Mouse (Mus musculus) heart, embryonic 12.5 days (tissue): Measurements from ENCODE around the gene Wiz. TPM values are rescaled to one million over a fixed set of nuclear protein-coding genes. Genes with fewer than 3 reads are reported as not detected.

Source experiments
- ATAC-seq: fragments of 200-750 bp; cut with Nextera tagmentation; 2 replicates; pipeline ENCODE4 v1.8.0; 2017; ENCODE audit warnings: moderate TSS enrichment, moderate library complexity; ENCODE audit not compliant: insufficient number of reproducible peaks, low FRiP score
- H3K27ac ChIP-seq: fragments of 300-500 bp; sonication (generic); 2 replicates; pipeline ENCODE4 v1.5.1; 2016; ENCODE audit warnings: mild to moderate bottlenecking, moderate library complexity; ENCODE audit not compliant: poor library complexity, severe bottlenecking
- H3K27me3 ChIP-seq: fragments of 300-500 bp; sonication (generic); replicated peaks from 2 replicates; pipeline ENCODE4 v1.6.1; 2016; ENCODE audit warnings: mild to moderate bottlenecking, moderate library complexity
- H3K36me3 ChIP-seq: fragments of 300-500 bp; sonication (generic); 2 replicates; pipeline ENCODE4 v1.6.1; 2016; ENCODE audit warnings: mild to moderate bottlenecking, moderate library complexity
- H3K4me1 ChIP-seq: fragments of 300-500 bp; sonication (generic); replicated peaks from 2 replicates; pipeline ENCODE4 v1.6.1; 2016; ENCODE audit warnings: mild to moderate bottlenecking
- H3K4me2 ChIP-seq: fragments of 300-500 bp; sonication (generic); 2 replicates; pipeline ENCODE4 v1.6.1; 2016; ENCODE audit warnings: mild to moderate bottlenecking, moderate library complexity
- H3K4me3 ChIP-seq: fragments of 300-500 bp; sonication (generic); 2 replicates; pipeline ENCODE4 v1.5.1; 2016; ENCODE audit warnings: mild to moderate bottlenecking
- H3K9ac ChIP-seq: fragments of 300-500 bp; sonication (generic); 2 replicates; pipeline ENCODE4 v1.6.1; 2016; ENCODE audit warnings: mild to moderate bottlenecking, moderate library complexity
- H3K9me3 ChIP-seq: fragments of 300-500 bp; sonication (generic); replicated peaks from 2 replicates; pipeline ENCODE4 v1.6.1; 2016; ENCODE audit warnings: mild to moderate bottlenecking, moderate library complexity
- WGBS: fragments of 180-500 bp; shearing (Covaris S2); methylation state at CpG from one replicate; pipeline ENCODE4 v1.1.7; 2016; 5-methylcytosine and 5-hydroxymethylcytosine counted together
- polyA plus RNA-seq: library from polyadenylated mRNA; unstranded; fragments of >200 nt; fragmentation: Nextera tagmentation; extraction: Ambion mirVana; gene quantifications from 2 replicates; pipeline ENCODE4 v1.2.1, GENCODE M21; 2016

Wiz gene
- polyA plus RNA-seq, 1 experiment from 2014 or later: 23.7 TPM

DNA sequence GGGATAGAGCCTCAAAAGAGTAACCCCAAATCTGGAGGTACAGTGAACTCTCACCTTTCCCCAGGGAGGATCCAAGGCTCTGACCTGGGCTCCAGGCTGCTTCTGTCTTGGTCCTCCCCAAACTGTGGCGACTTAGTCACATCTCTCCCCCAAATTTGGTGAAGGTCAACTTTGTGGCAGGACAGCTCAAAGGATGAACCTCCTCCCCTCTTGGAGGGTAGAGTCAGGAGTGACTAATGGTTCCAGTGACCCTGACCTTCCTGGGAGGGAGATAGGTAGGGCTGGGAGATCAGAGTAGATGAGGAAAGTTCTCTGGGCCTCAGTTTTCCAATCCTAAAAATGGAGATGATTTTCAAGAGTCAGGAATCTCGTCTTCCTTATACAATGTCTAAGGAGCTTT is 10.5 kb downstream of the Wiz start:
- Histone ChIP-seq H3K27me3 (no peaks in the 10 kb centered on the region), H3K27ac (no peak overlapping the region), H3K36me3 (peaks cover 20% of the 10 kb centered on the region), H3K4me1 (peaks cover 9% of the 10 kb centered on the region), H3K9ac (no peak overlapping the region), H3K4me2 (no peak overlapping the region), H3K9me3 (no peaks in the 10 kb centered on the region), H3K4me3 (no peak overlapping the region)
- no peak for ATAC-seq
- WGBS: 70% methylated on average over 2 of the region's 2 CpGs

DNA sequence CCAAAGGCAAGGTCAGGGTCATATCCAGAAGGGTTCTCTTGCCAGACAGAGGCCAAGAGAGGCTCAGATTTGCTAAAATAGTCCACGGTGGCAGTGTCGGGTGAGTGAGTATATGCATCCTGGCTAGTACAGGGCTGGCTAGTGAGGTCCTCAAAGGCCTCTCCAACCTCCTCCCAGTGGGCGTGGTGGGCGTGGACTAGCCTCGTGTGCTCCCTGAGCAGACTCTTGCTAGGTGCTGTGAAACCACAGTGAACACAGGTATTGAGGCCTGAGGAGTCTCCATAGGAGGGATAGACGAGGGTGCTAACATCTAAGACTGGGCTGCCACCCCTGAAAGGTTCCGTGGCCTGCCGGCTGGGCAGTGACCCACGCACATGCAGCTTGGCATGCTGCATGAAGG is 12.1 kb downstream of the Wiz start:
- Histone ChIP-seq H3K36me3 (peaks cover 20% of the 10 kb centered on the region), H3K9me3 (no peaks in the 10 kb centered on the region), H3K4me1 (no peaks in the 10 kb centered on the region), H3K27me3 (no peaks in the 10 kb centered on the region), H3K27ac (no peak overlapping the region), H3K4me2 (no peak overlapping the region), H3K4me3 (no peak overlapping the region), H3K9ac (no peak overlapping the region)
- 72% methylated on average over 9 of the region's 9 CpGs for WGBS
- 0 out of 2 replicates have a peak, but pooled peaks have one; percentile 29 for ATAC-seq

DNA sequence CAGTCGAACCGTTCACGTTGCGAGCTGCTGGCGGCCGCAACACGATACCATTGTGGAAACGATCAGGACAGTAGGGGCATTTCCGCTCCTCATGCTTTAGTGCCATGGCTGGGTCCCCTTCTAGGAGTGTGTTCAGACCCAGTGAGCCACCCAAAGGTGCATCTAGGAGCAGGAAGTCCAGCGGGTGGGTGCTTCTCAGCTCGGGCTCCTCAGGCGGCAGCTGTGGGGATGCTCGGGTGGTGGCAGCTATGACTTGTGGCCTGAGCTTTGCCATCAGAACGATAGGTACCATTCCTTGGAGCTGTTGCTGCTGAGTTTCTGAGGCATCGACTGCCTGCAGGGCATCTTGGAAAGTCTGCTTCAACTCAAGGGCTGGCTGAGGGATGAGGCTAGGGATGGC is 12.8 kb downstream of the Wiz start:
- Histone ChIP-seq H3K4me2 (no peak overlapping the region), H3K4me3 (no peak overlapping the region), H3K4me1 (no peaks in the 10 kb centered on the region), H3K9ac (no peak overlapping the region), H3K36me3 (peaks cover 20% of the 10 kb centered on the region), H3K27ac (no peak overlapping the region), H3K9me3 (no peaks in the 10 kb centered on the region), H3K27me3 (no peaks in the 10 kb centered on the region)
- WGBS: 90% methylated on average over 15 of the region's 15 CpGs
- no peak for ATAC-seq

DNA sequence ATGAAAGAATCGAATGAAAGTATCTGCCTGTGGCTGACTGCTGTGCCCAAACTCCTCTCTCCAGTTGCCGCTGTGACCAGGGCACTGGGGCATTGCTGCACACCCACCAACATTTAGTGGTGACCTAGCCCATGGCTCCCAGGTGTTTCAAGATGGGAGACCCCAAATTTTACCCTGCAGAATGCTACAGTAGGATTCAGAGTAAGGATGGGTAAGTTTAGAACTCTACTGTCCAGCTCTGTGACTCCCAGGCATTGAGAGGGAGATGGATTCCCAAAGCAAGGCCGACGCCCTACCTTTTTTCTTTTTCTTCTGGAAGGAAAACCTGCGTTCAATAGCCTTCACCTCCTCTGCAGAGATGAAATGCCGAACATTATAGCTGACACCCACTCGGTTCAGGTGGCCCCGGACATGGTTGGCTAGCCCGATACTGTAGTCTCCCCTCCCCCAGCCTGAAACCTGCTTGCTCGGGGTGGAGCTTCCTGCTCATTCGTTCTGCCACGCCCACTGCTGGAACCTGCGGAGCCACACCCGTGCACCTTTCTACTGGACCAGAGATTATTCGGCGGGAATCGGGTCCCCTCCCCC is 20.2 kb downstream of the Wiz start:
- H3K9me3 ChIP-seq: no peaks in the 10 kb centered on the region
- no peak overlapping the region for H3K9ac ChIP-seq
- no peaks in the 10 kb centered on the region for H3K27me3 ChIP-seq
- H3K4me2 ChIP-seq: peak overlapping the region; percentile 59
- no peak overlapping the region for H3K27ac ChIP-seq
- WGBS: 15% methylated on average over 14 of the region's 17 CpGs
- 0 out of 2 replicates have a peak, but pooled peaks cover 3% of the 10 kb centered on the region for H3K36me3 ChIP-seq
- H3K4me1 ChIP-seq: peaks cover 13% of the 10 kb centered on the region
- ATAC-seq: no peak
- peak overlapping the region; percentile 33 for H3K4me3 ChIP-seq

DNA sequence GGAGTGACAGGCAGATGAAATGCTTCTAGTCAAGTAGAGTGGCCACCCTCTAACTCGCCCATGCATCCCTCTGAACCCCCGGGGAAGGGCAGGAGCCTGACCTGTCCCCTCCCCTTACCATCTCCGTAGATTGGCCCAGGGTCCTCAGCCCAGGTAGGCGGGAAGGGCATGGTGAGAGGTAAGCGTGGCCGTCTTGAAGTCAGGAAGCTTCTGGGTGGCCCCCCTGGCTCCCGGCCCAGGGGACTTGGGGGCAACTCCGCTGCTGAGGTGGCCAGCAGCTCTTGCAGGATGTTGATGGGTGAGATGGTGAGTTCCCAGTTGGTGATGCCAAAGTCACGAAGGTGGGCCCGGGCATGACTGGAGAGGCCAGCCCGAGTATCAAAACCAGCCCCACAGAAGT is 21.5 kb downstream of the Wiz start:
- Histone ChIP-seq H3K27me3 (no peaks in the 10 kb centered on the region), H3K9me3 (no peaks in the 10 kb centered on the region), H3K27ac (no peak overlapping the region), H3K9ac (no peak overlapping the region), H3K36me3 (peaks cover 5% of the 10 kb centered on the region; the same call in 1 of the 2 replicates), H3K4me3 (no peak overlapping the region), H3K4me1 (peaks cover 22% of the 10 kb centered on the region), H3K4me2 (no peak overlapping the region)
- ATAC-seq: no peak
- 79% methylated on average over 11 of the region's 11 CpGs for WGBS

DNA sequence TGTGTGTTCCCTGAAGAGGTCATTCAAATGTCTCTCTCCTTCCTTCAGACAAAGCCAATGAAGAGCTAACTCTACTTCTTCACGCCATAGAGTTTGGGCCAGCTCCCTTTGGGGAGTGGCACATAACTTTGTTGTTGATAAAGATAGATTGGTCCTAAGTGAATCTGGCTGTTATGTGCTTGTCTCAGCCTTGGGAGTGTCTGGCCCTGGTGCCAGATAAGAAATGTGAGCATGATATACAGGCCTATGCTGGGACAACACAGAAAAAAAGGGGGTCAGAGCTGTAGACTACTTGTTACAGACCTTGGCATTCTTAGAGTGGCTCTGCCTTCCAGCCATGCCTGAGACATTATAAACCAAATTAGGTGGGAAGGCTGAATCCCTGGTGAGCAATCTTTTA is 23.9 kb downstream of the Wiz start:
- H3K4me3 ChIP-seq: no peak overlapping the region
- no peaks in the 10 kb centered on the region for H3K9me3 ChIP-seq
- no peak overlapping the region for H3K27ac ChIP-seq
- peaks cover 29% of the 10 kb centered on the region for H3K36me3 ChIP-seq
- H3K4me2 ChIP-seq: peak overlapping the region; percentile 94
- WGBS: 43% methylated on average over 1 of the region's 1 CpGs
- H3K4me1 ChIP-seq: peaks cover 30% of the 10 kb centered on the region
- no peaks in the 10 kb centered on the region for H3K27me3 ChIP-seq
- no peak overlapping the region for H3K9ac ChIP-seq
- no peak for ATAC-seq

DNA sequence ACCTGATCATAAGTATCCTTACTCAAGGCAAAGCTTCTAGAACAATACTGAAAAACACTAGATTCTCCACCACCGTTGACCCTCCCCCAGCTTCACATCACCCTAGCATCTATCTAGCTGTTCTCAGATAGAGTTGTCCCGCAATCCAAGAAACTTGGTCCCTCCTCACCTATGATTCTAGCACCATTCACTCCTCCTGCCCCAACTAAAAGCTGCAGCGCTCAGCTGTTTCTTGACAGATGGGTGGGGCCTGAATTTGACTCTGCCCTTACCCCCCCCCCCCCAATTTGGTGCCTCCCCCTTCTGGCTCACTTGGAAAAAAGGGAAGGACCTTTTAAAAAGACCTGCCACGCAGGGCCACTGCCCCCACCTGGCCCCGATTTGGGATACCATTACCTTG is 24.4 kb downstream of the Wiz start:
- Histone ChIP-seq H3K4me2 (peak overlapping the region; percentile 94), H3K36me3 (peaks cover 33% of the 10 kb centered on the region), H3K4me3 (peak overlapping the region; percentile 80), H3K27ac (peak overlapping the region; percentile 42; the same call in 1 of the 2 replicates), H3K27me3 (no peaks in the 10 kb centered on the region), H3K9me3 (no peaks in the 10 kb centered on the region), H3K4me1 (peaks cover 30% of the 10 kb centered on the region), H3K9ac (no peak overlapping the region)
- ATAC-seq: no peak
- WGBS: 47% methylated on average over 5 of the region's 5 CpGs

DNA sequence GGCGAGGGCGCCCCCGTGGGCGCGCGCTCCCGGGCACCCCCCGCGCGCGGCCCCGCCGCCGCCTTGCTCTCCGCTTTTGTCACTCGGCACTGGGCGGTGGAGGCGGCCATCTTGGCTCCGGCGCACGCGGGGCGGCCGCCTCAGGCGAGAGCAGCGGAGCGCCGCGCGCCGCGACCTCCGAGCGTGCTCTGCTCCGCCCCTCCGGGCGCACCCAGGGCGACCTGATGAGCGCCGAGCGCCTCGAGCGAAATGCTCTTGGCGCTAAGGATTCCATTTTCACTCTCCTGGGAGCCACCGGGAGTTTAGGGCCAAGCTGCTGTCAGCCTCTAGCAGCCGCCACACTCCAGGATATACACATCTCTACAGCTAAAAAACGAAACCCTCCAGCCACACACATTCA is 24.9 kb downstream of the Wiz start:
- H3K4me1 ChIP-seq: peaks cover 30% of the 10 kb centered on the region
- H3K9me3 ChIP-seq: no peaks in the 10 kb centered on the region
- WGBS: under 1% methylated on average over 47 of the region's 47 CpGs
- H3K27ac ChIP-seq: peak overlapping the region; percentile 42
- peak overlapping the region; percentile 94 for H3K4me2 ChIP-seq
- peak overlapping the region; percentile 80 for H3K4me3 ChIP-seq
- peaks cover 39% of the 10 kb centered on the region for H3K36me3 ChIP-seq
- peak; percentile 93 for ATAC-seq
- H3K9ac ChIP-seq: peak overlapping the region; percentile 86
- no peaks in the 10 kb centered on the region for H3K27me3 ChIP-seq

DNA sequence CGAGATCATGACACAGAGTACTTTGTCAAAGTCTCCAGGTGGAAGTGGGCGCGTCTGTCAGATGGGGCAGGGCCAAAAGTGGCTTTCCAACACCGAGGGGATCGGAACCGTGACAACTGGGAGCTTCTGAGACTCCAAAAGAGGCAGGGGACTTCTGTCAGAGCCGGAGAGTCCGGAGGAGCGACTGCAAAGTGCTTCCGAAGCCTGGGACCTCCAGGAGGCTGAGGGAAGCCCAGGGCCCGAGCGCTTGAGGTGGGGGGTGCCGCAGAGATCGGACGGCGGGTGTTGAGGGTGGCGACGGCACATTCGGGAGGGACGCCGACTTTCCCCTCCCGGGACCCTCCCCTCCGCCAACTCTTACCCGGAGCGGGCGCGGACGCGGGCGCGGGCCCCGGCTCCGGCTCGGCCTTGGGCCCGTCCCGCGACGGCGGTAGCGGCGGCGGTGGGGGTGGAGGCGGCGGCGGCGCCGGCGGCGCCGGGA is 25.4 kb downstream of the Wiz start:
- Histone ChIP-seq H3K9me3 (no peaks in the 10 kb centered on the region), H3K4me2 (peak overlapping the region; percentile 94), H3K27me3 (no peaks in the 10 kb centered on the region), H3K9ac (peak overlapping the region; percentile 86), H3K27ac (peak overlapping the region; percentile 15), H3K4me1 (peaks cover 26% of the 10 kb centered on the region), H3K36me3 (peaks cover 43% of the 10 kb centered on the region), H3K4me3 (peak overlapping the region; percentile 80)
- ATAC-seq: peak; percentile 60; the same call in 1 of the 2 replicates
- 3% methylated on average over 41 of the region's 50 CpGs for WGBS

DNA sequence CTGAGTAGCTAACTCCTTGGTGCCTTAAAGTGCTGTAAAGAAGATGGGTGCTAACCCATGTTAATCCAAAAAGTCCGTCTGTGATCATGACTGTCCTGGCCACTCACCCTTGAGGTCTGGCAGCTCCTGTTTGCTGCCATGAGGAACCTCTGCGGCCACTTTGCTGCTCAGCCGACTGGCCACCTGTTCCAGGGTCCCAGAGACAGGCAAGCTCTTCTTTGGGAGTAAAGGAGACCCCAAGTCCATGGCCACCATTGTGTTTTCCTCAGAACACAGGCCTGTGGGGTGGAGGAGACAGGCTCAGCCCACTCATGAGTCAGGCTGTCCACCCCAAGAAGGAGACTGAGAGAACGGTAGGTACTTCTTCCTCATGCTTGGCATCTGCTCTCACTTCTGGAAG is 26.6 kb downstream of the Wiz start:
- 80% methylated on average over 4 of the region's 4 CpGs for WGBS
- no peak for ATAC-seq
- Histone ChIP-seq H3K27me3 (no peaks in the 10 kb centered on the region), H3K4me1 (peaks cover 25% of the 10 kb centered on the region), H3K4me3 (peak overlapping the region; percentile 80; the same call in 1 of the 2 replicates), H3K36me3 (peaks cover 55% of the 10 kb centered on the region), H3K9ac (peak overlapping the region; percentile 86), H3K27ac (no peak overlapping the region), H3K9me3 (no peaks in the 10 kb centered on the region), H3K4me2 (peak overlapping the region; percentile 94)

DNA sequence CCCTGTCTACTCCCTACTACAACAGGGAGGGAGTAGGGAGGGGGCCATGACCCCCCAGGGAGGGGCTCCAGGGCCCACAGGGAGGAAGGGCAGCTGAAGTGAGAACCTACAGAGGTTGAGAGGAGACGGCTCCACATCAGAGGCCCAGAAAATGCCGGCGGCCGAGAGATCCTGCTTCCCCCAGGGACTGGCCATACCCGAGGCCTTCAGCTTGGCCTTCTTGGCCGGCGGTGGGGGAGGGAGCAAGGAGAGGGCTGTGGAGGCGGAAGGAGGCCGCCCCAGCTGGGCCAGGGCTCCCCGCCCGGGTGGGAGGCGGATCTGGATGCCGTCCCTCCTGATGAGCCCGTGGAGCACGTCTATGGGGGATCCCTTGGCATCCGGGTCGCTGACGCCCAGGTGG is 29.3 kb downstream of the Wiz start:
- peaks cover 79% of the 10 kb centered on the region for H3K36me3 ChIP-seq
- H3K9me3 ChIP-seq: no peaks in the 10 kb centered on the region
- no peaks in the 10 kb centered on the region for H3K27me3 ChIP-seq
- no peak overlapping the region for H3K27ac ChIP-seq
- H3K4me3 ChIP-seq: no peak overlapping the region
- no peak overlapping the region for H3K9ac ChIP-seq
- H3K4me2 ChIP-seq: no peak overlapping the region
- peaks cover 20% of the 10 kb centered on the region for H3K4me1 ChIP-seq
- 90% methylated on average over 18 of the region's 18 CpGs for WGBS
- ATAC-seq: no peak

DNA sequence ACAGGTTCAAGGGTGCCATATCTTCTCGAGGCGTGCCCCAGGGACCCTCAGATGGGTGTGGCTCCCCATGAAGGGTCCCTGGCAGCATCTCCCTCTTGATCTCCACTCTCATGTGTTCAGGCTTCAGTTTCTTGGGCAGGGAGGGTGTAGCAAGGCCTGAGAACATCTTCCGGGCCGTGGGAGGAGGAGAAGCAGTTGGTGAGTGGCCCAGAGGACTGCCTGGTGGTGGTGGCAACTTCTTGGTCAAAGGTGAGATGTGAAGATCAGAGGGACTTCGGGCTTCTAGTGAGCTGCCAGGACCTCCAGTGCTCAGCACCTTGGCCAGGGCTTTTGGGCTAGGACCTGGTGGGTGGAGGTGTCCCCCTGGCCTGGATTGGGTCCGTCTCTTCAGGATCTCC is 30.3 kb downstream of the Wiz start:
- Histone ChIP-seq H3K4me3 (no peak overlapping the region), H3K4me1 (peaks cover 21% of the 10 kb centered on the region), H3K9me3 (no peaks in the 10 kb centered on the region), H3K27ac (no peak overlapping the region), H3K36me3 (peaks cover 88% of the 10 kb centered on the region), H3K27me3 (no peaks in the 10 kb centered on the region), H3K9ac (no peak overlapping the region), H3K4me2 (no peak overlapping the region)
- ATAC-seq: no peak
- 91% methylated on average over 6 of the region's 6 CpGs for WGBS
